27 mouse cellular contexts compared by ENCODE assay signal in genomic region chr14:24032876-24033389, GRCm38 (mm10). TPM values are rescaled to one million over a fixed set of nuclear protein-coding genes. Genes with fewer than 3 reads are reported as not detected.
DNase-seq lines count a peak whose midpoint lies in the region; ATAC-seq and TF ChIP-seq lines count a peak whose summit lies in the region.
"Had no signal": no experiment of that assay in that cellular context is flagged by ENCODE, and none has a peak within 500 bp of the region (broad histone marks: within the 10 kb centered on the region; RNA-seq: fewer than 3 reads in every experiment).

No protein-coding gene starts in this region.

- WGBS in forebrain, embryonic 14.5 days: 38% methylated on average over 7 of the region's 7 CpGs
- 69% methylated on average over 7 of the region's 7 CpGs for WGBS in forebrain, embryonic 11.5 days
- 84% methylated on average over 7 of the region's 7 CpGs for WGBS in midbrain, postnatal 0 days
- 90% methylated on average over 7 of the region's 7 CpGs for WGBS in midbrain, embryonic 11.5 days
- 48% methylated on average over 7 of the region's 7 CpGs for WGBS in forebrain, embryonic 15.5 days
- 88% methylated on average over 7 of the region's 7 CpGs for WGBS in intestine, embryonic 16.5 days

- H3K4me3 ChIP-seq in forebrain, embryonic 14.5 days (ENCODE audit: low read depth, low read length): no peak overlapping the region
- H3K4me3 ChIP-seq in forebrain, embryonic 11.5 days (ENCODE audit: low read depth, low read length): no peak overlapping the region
- no peak overlapping the region for H3K4me3 ChIP-seq in midbrain, postnatal 0 days (ENCODE audit: low read depth, low read length)
- H3K4me3 ChIP-seq in midbrain, embryonic 11.5 days (ENCODE audit: low read depth, low read length): no peak overlapping the region
- H3K4me3 ChIP-seq in forebrain, embryonic 15.5 days: no peak overlapping the region
- no peak overlapping the region for H3K4me3 ChIP-seq in intestine, embryonic 16.5 days (ENCODE audit: low read length)
- H3K4me3 ChIP-seq: embryonic facial prominence, embryonic 12.5 days; embryonic facial prominence, embryonic 15.5 days; heart, adult 2 months; heart, embryonic 10.5 days; heart, embryonic 13.5 days; hindbrain, embryonic 12.5 days had no signal

- no peaks in the 10 kb centered on the region; the same call in 1 of the 2 replicates for H3K9me3 ChIP-seq in forebrain, embryonic 14.5 days (replicated peaks; ENCODE audit: control insufficient read depth, low read length)
- no peaks in the 10 kb centered on the region for H3K9me3 ChIP-seq in forebrain, embryonic 11.5 days (ENCODE audit: control insufficient read depth, low read length)
- H3K9me3 ChIP-seq in midbrain, postnatal 0 days (ENCODE audit: low read length): 0 out of 2 replicates have a peak, but pooled peaks cover under 1% of the 10 kb centered on the region
- H3K9me3 ChIP-seq in midbrain, embryonic 11.5 days (ENCODE audit: control insufficient read depth, low read length): no peaks in the 10 kb centered on the region
- H3K9me3 ChIP-seq in forebrain, embryonic 15.5 days: 0 out of 2 replicates have a peak, but pooled peaks cover 3% of the 10 kb centered on the region
- no peaks in the 10 kb centered on the region for H3K9me3 ChIP-seq in intestine, embryonic 16.5 days (ENCODE audit: control insufficient read depth, low read length)
- H3K9me3 ChIP-seq: embryonic facial prominence, embryonic 15.5 days; hindbrain, embryonic 12.5 days had no signal

- H3K4me1 ChIP-seq in forebrain, embryonic 14.5 days (ENCODE audit: control insufficient read depth, insufficient read depth, low read length): no peaks in the 10 kb centered on the region
- peaks cover 2% of the 10 kb centered on the region; the same call in 1 of the 2 replicates for H3K4me1 ChIP-seq in forebrain, embryonic 11.5 days (replicated peaks; ENCODE audit: control insufficient read depth, insufficient read depth, low read length)
- H3K4me1 ChIP-seq in midbrain, postnatal 0 days (ENCODE audit: insufficient read depth, low read length): no peaks in the 10 kb centered on the region
- peaks cover 13% of the 10 kb centered on the region for H3K4me1 ChIP-seq in midbrain, embryonic 11.5 days (ENCODE audit: control insufficient read depth, insufficient read depth, low read length)
- H3K4me1 ChIP-seq in forebrain, embryonic 15.5 days: 0 out of 2 replicates have a peak, but pooled peaks cover 4% of the 10 kb centered on the region
- no peaks in the 10 kb centered on the region for H3K4me1 ChIP-seq in intestine, embryonic 16.5 days (ENCODE audit: control insufficient read depth, insufficient read depth, low read length)
- H3K4me1 ChIP-seq: embryonic facial prominence, embryonic 12.5 days; embryonic facial prominence, embryonic 15.5 days had no signal

- peak; percentile 46 for DNase-seq in forebrain, embryonic 14.5 days (ENCODE audit: low spot score)
- no peak for DNase-seq in forebrain, embryonic 11.5 days (ENCODE audit: low spot score)
- DNase-seq in midbrain, postnatal 0 days (ENCODE audit: low spot score): peak; percentile 20
- DNase-seq in midbrain, embryonic 11.5 days (ENCODE audit: low spot score, missing footprints): no peak
- DNase-seq in retina, postnatal 1 day: peak; percentile 59
- DNase-seq in left cerebral cortex, adult 18-20 months (ENCODE audit: low spot score in 2 of 2): no peak
- DNase-seq: adrenal gland, adult 8-10 months; adrenal gland, postnatal 25 days; gastrocnemius, postnatal 10 days; gastrocnemius, postnatal 36 days; heart, adult 2 months; heart, postnatal 14 days; heart, postnatal 4 days; kidney, adult 11 months had no signal

- H3K4me2 ChIP-seq in forebrain, embryonic 14.5 days (ENCODE audit: low read length): no peak overlapping the region
- H3K4me2 ChIP-seq in forebrain, embryonic 11.5 days (ENCODE audit: low read depth, low read length, severe bottlenecking): no peak overlapping the region
- no peak overlapping the region for H3K4me2 ChIP-seq in midbrain, postnatal 0 days (ENCODE audit: low read depth, low read length, poor library complexity, severe bottlenecking)
- no peak overlapping the region for H3K4me2 ChIP-seq in midbrain, embryonic 11.5 days
- no peak overlapping the region for H3K4me2 ChIP-seq in forebrain, embryonic 15.5 days (replicated peaks)
- no peak overlapping the region for H3K4me2 ChIP-seq in intestine, embryonic 16.5 days (ENCODE audit: low read depth, low read length)
- H3K4me2 ChIP-seq: embryonic facial prominence, embryonic 12.5 days; embryonic facial prominence, embryonic 15.5 days; heart, embryonic 13.5 days; hindbrain, embryonic 12.5 days had no signal

- no peaks in the 10 kb centered on the region for H3K36me3 ChIP-seq in forebrain, embryonic 14.5 days (ENCODE audit: control insufficient read depth, insufficient read depth, low read length)
- H3K36me3 ChIP-seq in forebrain, embryonic 11.5 days (ENCODE audit: control insufficient read depth, insufficient read depth, low read length): no peaks in the 10 kb centered on the region
- no peaks in the 10 kb centered on the region for H3K36me3 ChIP-seq in midbrain, postnatal 0 days (ENCODE audit: insufficient read depth, low read length)
- no peaks in the 10 kb centered on the region for H3K36me3 ChIP-seq in midbrain, embryonic 11.5 days (ENCODE audit: control insufficient read depth, insufficient read depth, low read length)
- no peaks in the 10 kb centered on the region for H3K36me3 ChIP-seq in forebrain, embryonic 15.5 days
- H3K36me3 ChIP-seq in intestine, embryonic 16.5 days (ENCODE audit: control insufficient read depth, insufficient read depth, low read length): no peaks in the 10 kb centered on the region
- H3K36me3 ChIP-seq: embryonic facial prominence, embryonic 12.5 days; embryonic facial prominence, embryonic 15.5 days; heart, embryonic 10.5 days; heart, embryonic 13.5 days; hindbrain, embryonic 12.5 days had no signal

- no peak overlapping the region for H3K9ac ChIP-seq in forebrain, embryonic 14.5 days (ENCODE audit: low read length)
- no peak overlapping the region for H3K9ac ChIP-seq in forebrain, embryonic 11.5 days (ENCODE audit: low read length)
- H3K9ac ChIP-seq in midbrain, postnatal 0 days (replicated peaks; ENCODE audit: low read length, poor library complexity, severe bottlenecking): no peak overlapping the region
- no peak overlapping the region for H3K9ac ChIP-seq in midbrain, embryonic 11.5 days (ENCODE audit: low read length)
- H3K9ac ChIP-seq in forebrain, embryonic 15.5 days (replicated peaks): no peak overlapping the region
- H3K9ac ChIP-seq in intestine, embryonic 16.5 days (ENCODE audit: low read depth, low read length): no peak overlapping the region
- H3K9ac ChIP-seq: embryonic facial prominence, embryonic 12.5 days; embryonic facial prominence, embryonic 15.5 days; heart, embryonic 13.5 days; hindbrain, embryonic 12.5 days had no signal

- H3K27me3 ChIP-seq in forebrain, embryonic 14.5 days (replicated peaks; ENCODE audit: control insufficient read depth, insufficient read depth, low read length): no peaks in the 10 kb centered on the region
- H3K27me3 ChIP-seq in forebrain, embryonic 11.5 days (ENCODE audit: control insufficient read depth, insufficient read depth, low read length): no peaks in the 10 kb centered on the region
- H3K27me3 ChIP-seq in midbrain, postnatal 0 days (ENCODE audit: insufficient read depth, low read length): no peaks in the 10 kb centered on the region
- no peaks in the 10 kb centered on the region for H3K27me3 ChIP-seq in midbrain, embryonic 11.5 days (ENCODE audit: control insufficient read depth, insufficient read depth, low read length)
- no peaks in the 10 kb centered on the region for H3K27me3 ChIP-seq in forebrain, embryonic 15.5 days
- no peaks in the 10 kb centered on the region; the same call in 1 of the 2 replicates for H3K27me3 ChIP-seq in intestine, embryonic 16.5 days (replicated peaks; ENCODE audit: control insufficient read depth, insufficient read depth, low read length)
- H3K27me3 ChIP-seq: embryonic facial prominence, embryonic 12.5 days; embryonic facial prominence, embryonic 15.5 days had no signal

- no peak for TF ChIP-seq CTCF in midbrain, postnatal 0 days (IDR thresholded peaks at IDR 0.05)

- ATAC-seq in forebrain, embryonic 14.5 days: no peak
- no peak for ATAC-seq in forebrain, embryonic 11.5 days (replicated peaks; ENCODE audit: low FRiP score)
- ATAC-seq in midbrain, postnatal 0 days (ENCODE audit: low FRiP score): no peak
- no peak for ATAC-seq in midbrain, embryonic 11.5 days (ENCODE audit: low FRiP score)
- ATAC-seq in forebrain, embryonic 15.5 days (replicated peaks): 0 out of 2 replicates have a peak, but pooled peaks have one; percentile 29
- no peak for ATAC-seq in intestine, embryonic 16.5 days
- ATAC-seq: activated CD4-positive, CD25-positive, alpha-beta regulatory T cell, adult 4 months; CD4-positive, CD25-positive, alpha-beta regulatory T cell, adult 4 months had no signal

- no peak overlapping the region for H3K27ac ChIP-seq in forebrain, embryonic 14.5 days (ENCODE audit: low read depth, low read length)
- no peak overlapping the region for H3K27ac ChIP-seq in forebrain, embryonic 11.5 days (ENCODE audit: low read depth, low read length)
- H3K27ac ChIP-seq in midbrain, postnatal 0 days (ENCODE audit: low read depth, low read length): no peak overlapping the region
- H3K27ac ChIP-seq in midbrain, embryonic 11.5 days (ENCODE audit: low read depth, low read length): no peak overlapping the region
- no peak overlapping the region for H3K27ac ChIP-seq in forebrain, embryonic 15.5 days (replicated peaks)
- no peak overlapping the region for H3K27ac ChIP-seq in intestine, embryonic 16.5 days (ENCODE audit: low read length)
- H3K27ac ChIP-seq: embryonic facial prominence, embryonic 12.5 days; embryonic facial prominence, embryonic 15.5 days; heart, adult 2 months; heart, embryonic 10.5 days; heart, embryonic 13.5 days; hindbrain, embryonic 12.5 days had no signal

RNA-seq across cellular contexts. Expression of gene Kcnma1, which starts 18.6 kb away (rescaled TPM):
- 6.6 and 9.7 TPM in 2 replicates for polyA plus RNA-seq in forebrain, embryonic 14.5 days (2014; fragmentation: Nextera tagmentation; extraction: Ambion mirVana)
- polyA plus RNA-seq in forebrain, embryonic 11.5 days (2014; fragmentation: Nextera tagmentation; extraction: Ambion mirVana): 0.45 and 1.1 TPM in 2 replicates
- total RNA-seq in midbrain, postnatal 0 days (2014; rRNA removed): 45.7 and 55.4 TPM in 2 replicates
- 17.4 and 20.6 TPM in 2 replicates for polyA plus RNA-seq in midbrain, postnatal 0 days (2015; fragmentation: Nextera tagmentation; extraction: Ambion mirVana)
- 1.1 and 1.3 TPM in 2 replicates for polyA plus RNA-seq in midbrain, embryonic 11.5 days (2014; fragmentation: Nextera tagmentation; extraction: Ambion mirVana)
- 8.2 and 9.0 TPM in 2 replicates for polyA plus RNA-seq in forebrain, embryonic 15.5 days (2015; fragmentation: Nextera tagmentation; extraction: Ambion mirVana)
- 5.1 and 6.0 TPM in 2 replicates for polyA plus RNA-seq in intestine, embryonic 16.5 days (2015; fragmentation: Nextera tagmentation; extraction: Ambion mirVana)
- total RNA-seq in left cerebral cortex, adult 18-20 months (2021): 100 to 1,000 TPM; 160 to 172 TPM
- total RNA-seq: common myeloid progenitor, adult 5-6 weeks; granulocyte monocyte progenitor cell, adult 5-6 weeks; MEL had no signal
- polyA plus RNA-seq: activated CD4-positive, CD25-positive, alpha-beta regulatory T cell, adult 4 months; C2C12; CD4-positive, CD25-positive, alpha-beta regulatory T cell, adult 4 months had no signal

Comparison
In these comparisons a context has a peak if more than half of its experiments do, and no peak if none do; other contexts are left out.
1. DNase-seq: peak in forebrain, embryonic 14.5 days (single experiment), midbrain, postnatal 0 days (single experiment) and retina, postnatal 1 day (single experiment); none in forebrain, embryonic 11.5 days (single experiment), midbrain, embryonic 11.5 days (single experiment) and left cerebral cortex, adult 18-20 months (0 of 2).